Mouse (Mus musculus): ENCODE results near the gene Vps54. TPM values are rescaled to one million over a fixed set of nuclear protein-coding genes. Genes with fewer than 3 reads are reported as not detected.
"Not testable (repeated sequence)": the region's sequence is repeated elsewhere in the genome, so short reads cannot be mapped to it uniquely, and the experiment has no call there.

Gene Vps54
- polyA plus RNA-seq, 1 experiment from 2014 or later, result 22.2 TPM

DNA sequence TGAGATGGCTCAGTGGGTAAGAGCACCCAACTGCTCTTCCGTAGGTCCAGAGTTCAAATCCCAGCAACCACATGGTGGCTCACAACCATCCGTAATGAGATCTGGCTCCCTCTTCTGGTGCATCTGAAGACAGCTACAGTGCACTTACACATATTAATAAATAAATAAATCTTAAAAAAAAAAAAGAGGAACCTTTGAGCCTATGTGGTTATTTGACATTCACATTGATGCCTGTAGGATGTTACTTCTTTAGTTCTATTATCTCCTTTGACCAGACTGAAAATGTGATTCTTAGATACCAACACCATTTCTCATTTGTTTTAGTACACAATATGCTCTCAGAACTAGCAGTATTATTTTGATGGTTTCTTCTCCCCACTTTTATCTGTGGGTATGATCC is 49.1 kb downstream of the Vps54 start:
- H3K27ac ChIP-seq; H3K4me3 ChIP-seq (ENCODE audit: inconsistent target): not testable (repeated sequence)
- 100% methylated on average over 2 of the region's 2 CpGs for WGBS (ENCODE audit: missing documents)
- peaks cover 15% of the 10 kb centered on the region; the same call in 1 of the 2 replicates for H3K79me2 ChIP-seq (ENCODE audit: inconsistent target)
- peaks cover 22% of the 10 kb centered on the region for H3K36me3 ChIP-seq (ENCODE audit: inconsistent target)

DNA sequence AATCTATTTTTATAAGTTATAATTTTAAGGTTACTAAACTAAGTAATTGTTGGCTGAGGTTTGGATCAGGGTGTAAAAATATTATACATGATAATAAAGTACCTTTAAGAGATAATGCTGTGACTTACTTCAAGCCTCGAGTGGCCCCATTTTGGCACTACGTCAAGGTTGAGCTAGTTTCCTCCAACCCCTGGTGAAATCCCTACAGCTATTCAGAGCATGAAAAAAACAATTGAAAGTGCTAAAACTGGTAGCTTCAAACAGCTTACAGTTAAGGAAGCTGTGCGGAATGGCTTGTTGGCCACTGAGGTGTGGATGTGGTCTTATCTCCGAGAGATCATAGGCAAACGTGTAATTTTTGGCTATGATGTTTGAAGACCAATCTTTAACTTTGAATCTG is 56.4 kb downstream of the Vps54 start:
- Histone ChIP-seq H3K79me2 (ENCODE audit: inconsistent target) (no peaks in the 10 kb centered on the region), H3K36me3 (ENCODE audit: inconsistent target) (peaks cover 60% of the 10 kb centered on the region), H3K4me3 (ENCODE audit: inconsistent target) (no peak overlapping the region), H3K27ac (no peak overlapping the region)
- WGBS (ENCODE audit: missing documents), result 90% methylated on average over 5 of the region's 5 CpGs

DNA sequence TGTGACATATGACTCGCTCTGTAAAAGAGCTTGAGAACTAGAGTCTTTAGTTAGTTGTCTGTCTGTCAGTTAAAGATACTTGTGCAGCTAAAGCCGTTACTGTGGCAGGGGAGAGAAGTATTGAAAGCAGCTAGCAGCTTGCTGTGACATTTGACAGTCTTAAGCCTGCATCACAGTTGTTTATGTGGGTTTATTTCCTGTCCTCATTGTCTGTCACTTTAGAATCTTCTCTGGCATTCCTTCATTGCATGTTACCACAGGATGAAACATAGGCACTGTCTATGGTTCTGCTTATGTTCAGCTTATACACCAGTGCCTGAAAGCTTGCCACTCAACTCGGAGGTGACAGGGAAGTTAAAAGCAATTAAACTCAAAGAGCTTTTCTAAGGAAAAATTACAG is 64.5 kb downstream of the Vps54 start:
- no peak overlapping the region for H3K27ac ChIP-seq
- no peak overlapping the region for H3K4me3 ChIP-seq (ENCODE audit: inconsistent target)
- H3K79me2 ChIP-seq (ENCODE audit: inconsistent target), result no peaks in the 10 kb centered on the region
- WGBS (ENCODE audit: missing documents), result 91% methylated on average over 3 of the region's 3 CpGs
- peaks cover 54% of the 10 kb centered on the region for H3K36me3 ChIP-seq (ENCODE audit: inconsistent target)

DNA sequence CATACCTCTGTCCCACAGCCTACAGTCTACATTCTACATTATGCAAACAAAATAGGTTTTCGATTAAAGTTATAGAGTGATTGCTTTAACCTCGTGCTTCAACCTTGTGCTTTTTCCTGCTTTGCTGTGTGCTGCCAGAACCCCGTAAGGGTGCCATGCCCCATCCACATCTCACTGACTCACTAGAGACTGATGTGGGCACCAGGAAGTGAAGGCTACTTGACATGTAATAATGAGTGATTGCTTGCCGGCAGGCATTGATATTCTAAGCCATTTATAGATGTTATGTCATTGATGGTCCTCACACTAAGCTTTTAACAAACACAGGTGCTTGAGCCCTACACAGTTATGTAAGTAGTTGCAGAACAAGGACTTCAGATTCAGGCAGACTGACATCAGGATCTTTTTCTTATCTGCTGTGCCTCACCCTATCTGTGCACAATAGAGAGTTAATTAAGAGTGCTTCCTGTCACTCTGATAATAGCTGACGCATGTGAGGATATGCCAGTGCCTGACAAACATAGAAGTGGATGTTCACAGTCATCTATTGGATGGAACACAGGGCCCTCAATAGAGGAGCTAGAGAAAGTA is 68.1 kb downstream of the Vps54 start:
- WGBS (ENCODE audit: missing documents), result 98% methylated on average over 5 of the region's 5 CpGs
- Histone ChIP-seq H3K36me3 (ENCODE audit: inconsistent target) (peaks cover 44% of the 10 kb centered on the region), H3K79me2 (ENCODE audit: inconsistent target) (no peaks in the 10 kb centered on the region), H3K27ac (no peak overlapping the region), H3K4me3 (ENCODE audit: inconsistent target) (no peak overlapping the region)

DNA sequence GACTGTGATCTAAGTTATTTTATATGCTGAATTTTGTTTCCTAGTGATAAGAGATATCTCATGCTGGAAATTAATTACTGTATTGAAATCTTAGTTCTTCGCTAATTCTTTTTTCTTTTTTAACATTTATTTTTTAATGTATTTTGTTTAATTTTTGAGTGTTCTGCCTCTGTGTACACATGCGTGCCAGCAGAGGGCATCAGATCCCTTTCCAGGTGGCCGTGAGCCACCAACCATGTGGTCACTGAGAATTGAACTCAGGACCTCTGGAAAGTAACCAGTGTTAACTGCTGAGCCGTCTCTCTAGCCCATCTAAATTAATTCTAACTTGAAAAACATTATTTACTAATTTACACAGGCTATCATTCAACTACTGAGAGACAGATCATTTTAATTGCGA is 69.0 kb downstream of the Vps54 start:
- no peaks in the 10 kb centered on the region for H3K79me2 ChIP-seq (ENCODE audit: inconsistent target)
- WGBS (ENCODE audit: missing documents), result 88% methylated on average over 5 of the region's 5 CpGs
- no peak overlapping the region for H3K27ac ChIP-seq
- H3K36me3 ChIP-seq (ENCODE audit: inconsistent target), result peaks cover 54% of the 10 kb centered on the region
- H3K4me3 ChIP-seq (ENCODE audit: inconsistent target), result no peak overlapping the region

DNA sequence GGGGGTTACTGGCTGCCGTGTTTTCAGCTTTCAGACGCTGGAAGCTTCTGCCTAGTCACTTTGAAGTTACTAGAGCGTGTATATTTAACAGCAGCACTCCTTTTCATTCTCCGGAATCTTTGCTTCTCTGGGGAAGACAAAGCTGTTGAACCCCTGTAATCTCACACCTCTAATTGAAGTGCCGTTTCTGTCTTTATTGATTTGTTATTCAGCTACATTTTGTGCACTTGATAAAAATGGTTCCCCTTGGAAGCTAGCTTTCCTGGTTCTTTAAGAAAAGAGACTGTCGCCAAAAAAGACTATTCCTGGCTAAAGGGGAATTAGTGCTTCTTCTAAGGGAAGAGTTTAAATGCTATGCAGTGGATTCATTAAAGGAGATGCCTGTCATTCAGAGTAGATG is 70.4 kb downstream of the Vps54 start:
- 98% methylated on average over 6 of the region's 6 CpGs for WGBS (ENCODE audit: missing documents)
- peaks cover 68% of the 10 kb centered on the region for H3K36me3 ChIP-seq (ENCODE audit: inconsistent target)
- H3K27ac ChIP-seq, result no peak overlapping the region
- H3K79me2 ChIP-seq (ENCODE audit: inconsistent target), result no peaks in the 10 kb centered on the region
- H3K4me3 ChIP-seq (ENCODE audit: inconsistent target), result no peak overlapping the region

DNA sequence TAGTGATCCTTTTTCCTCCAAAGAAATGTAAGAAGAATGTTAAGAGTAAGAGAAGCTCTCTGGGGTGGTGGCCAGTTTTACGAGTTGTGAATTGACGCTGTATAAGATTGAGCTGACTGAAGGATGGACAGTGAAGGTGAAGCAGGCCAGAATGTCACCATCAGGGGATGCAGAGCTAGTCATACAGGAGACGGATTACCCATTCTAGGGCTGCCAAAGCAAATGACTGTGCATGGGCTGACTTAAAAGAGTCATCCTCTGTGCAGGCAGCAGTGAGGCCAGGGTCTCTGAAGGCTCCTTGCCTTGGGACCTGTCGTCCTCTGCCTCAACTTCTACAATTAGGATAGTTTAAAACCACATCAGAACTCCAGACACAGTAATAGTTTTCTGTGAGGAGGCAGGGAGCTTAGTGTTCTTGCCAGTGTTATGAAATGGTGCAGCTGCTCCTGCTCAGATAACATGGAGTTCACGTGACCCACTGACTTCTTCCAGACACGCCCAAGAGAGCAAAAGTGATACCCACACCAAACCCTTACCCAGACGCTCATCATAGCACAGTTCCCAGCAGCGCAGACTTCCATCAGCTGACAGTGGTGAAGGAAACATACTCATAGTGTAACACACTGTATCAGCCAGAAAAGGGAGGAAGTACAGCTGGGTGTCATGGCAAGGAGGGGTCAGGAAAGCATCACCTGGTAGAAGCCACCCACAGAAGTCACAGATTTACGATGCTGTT is 75.0 kb downstream of the Vps54 start:
- H3K36me3 ChIP-seq (ENCODE audit: inconsistent target), result peaks cover 80% of the 10 kb centered on the region
- WGBS (ENCODE audit: missing documents), result 83% methylated on average over 9 of the region's 9 CpGs
- no peak overlapping the region for H3K4me3 ChIP-seq (ENCODE audit: inconsistent target)
- no peak overlapping the region for H3K27ac ChIP-seq
- no peaks in the 10 kb centered on the region for H3K79me2 ChIP-seq (ENCODE audit: inconsistent target)

DNA sequence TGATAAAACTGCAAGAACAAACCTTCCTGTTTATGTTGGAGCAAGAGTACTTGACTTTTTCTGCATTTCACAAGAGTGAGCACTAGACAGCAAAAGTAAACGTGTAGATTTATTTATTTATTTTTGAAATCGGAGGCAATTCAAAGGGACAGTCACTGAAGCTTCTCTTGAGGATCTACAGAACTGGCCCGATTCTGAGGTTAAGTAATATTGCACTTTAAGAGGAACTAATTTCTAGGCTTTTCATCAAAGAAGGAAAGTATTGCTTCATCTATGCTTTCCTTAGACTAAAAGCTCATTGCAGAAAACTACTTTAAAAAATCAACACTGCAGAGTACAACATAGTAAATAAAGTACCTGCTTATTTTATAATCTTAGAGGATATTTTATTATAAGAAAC is 82.5 kb downstream of the Vps54 start:
- H3K27ac ChIP-seq, result no peak overlapping the region
- H3K79me2 ChIP-seq (ENCODE audit: inconsistent target), result no peaks in the 10 kb centered on the region
- no peak overlapping the region for H3K4me3 ChIP-seq (ENCODE audit: inconsistent target)
- H3K36me3 ChIP-seq (ENCODE audit: inconsistent target), result peaks cover 34% of the 10 kb centered on the region
- 15% methylated on average over 3 of the region's 3 CpGs for WGBS (ENCODE audit: missing documents)

DNA sequence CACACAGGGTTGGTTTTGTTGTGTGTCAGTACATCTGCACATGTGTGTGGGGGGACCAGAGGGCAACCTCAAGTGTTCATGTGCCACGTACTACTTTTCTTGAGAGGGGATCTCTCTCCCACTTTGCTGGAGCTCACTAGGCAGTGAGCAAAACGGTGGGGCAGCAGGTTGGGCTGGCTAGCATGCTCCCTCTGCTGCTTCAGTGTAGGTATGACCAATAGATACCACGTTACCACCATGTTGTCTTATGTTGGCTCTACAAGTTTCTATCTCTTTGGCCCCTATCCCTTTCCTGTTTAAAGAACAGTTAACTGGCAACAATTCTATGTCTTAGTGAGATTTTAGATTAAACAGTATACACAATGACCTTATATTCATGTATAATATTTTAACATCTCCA is 83.3 kb downstream of the Vps54 start:
- Histone ChIP-seq H3K4me3 (ENCODE audit: inconsistent target) (no peak overlapping the region), H3K27ac (no peak overlapping the region), H3K36me3 (ENCODE audit: inconsistent target) (peaks cover 28% of the 10 kb centered on the region), H3K79me2 (ENCODE audit: inconsistent target) (no peaks in the 10 kb centered on the region)
- 98% methylated on average over 3 of the region's 3 CpGs for WGBS (ENCODE audit: missing documents)

DNA sequence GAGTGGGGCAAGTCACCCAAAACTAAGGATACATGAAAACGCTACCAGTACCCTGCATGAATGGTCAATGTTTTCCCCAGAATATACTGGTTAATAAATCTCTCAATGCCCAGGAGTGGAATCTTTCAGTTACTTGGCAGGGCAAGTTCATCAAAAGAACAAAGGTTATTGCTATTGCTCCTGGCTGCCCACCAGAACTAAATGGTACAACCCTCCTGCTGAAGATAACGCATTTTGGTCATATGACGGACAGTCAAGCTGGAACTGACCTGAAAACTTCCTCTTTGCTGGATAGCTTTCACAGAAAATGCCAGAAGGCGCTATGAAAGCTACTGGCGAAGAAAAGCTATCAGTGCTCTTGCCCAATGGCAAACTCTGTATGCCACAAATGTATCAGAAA is 86.7 kb downstream of the Vps54 start:
- Histone ChIP-seq H3K79me2 (ENCODE audit: inconsistent target) (no peaks in the 10 kb centered on the region), H3K27ac (no peak overlapping the region), H3K36me3 (ENCODE audit: inconsistent target) (peaks cover 34% of the 10 kb centered on the region), H3K4me3 (ENCODE audit: inconsistent target) (no peak overlapping the region)
- 86% methylated on average over 5 of the region's 5 CpGs for WGBS (ENCODE audit: missing documents)

DNA sequence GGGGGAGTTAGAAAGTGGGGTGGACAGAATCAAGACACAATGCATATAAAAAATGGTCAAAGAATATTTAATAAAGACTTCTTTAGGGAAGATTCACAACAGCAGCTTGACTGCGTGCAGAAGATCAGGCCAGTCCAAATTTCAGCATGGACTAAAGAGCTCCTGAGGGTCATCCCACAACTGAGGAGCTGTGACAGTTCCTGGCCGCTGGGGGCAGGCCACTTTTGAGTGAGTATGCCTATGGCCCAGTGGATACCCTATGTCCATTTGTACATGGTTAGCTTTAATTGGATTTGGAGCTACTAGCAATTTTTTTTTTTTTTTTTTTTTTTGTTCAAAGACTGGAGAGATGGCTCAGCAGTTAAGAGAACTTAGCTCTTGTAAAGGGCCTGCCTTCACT is 87.7 kb downstream of the Vps54 start:
- Histone ChIP-seq H3K79me2 (ENCODE audit: inconsistent target) (no peaks in the 10 kb centered on the region), H3K4me3 (ENCODE audit: inconsistent target) (no peak overlapping the region), H3K36me3 (ENCODE audit: inconsistent target) (peaks cover 34% of the 10 kb centered on the region), H3K27ac (no peak overlapping the region)
- 92% methylated on average over 2 of the region's 2 CpGs for WGBS (ENCODE audit: missing documents)

DNA sequence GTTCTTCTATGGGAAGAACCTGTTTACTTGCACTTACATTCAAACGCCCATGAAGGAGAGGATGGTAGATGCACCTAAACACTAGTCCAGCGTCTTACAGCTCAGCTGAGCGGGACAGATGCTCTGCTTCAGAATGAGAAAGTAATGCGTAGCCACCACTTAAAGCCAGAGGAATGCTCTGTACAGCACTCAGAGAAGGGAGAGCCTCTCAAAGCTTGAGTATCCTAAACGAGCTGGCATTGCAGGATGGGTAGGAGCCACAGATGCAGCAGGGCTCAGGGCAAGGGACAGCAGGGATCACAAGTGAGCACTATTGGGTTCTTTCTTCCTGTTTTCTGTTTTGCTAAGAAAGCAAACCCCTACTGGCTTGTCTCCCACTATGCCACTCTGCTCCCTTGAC is 88.4 kb downstream of the Vps54 start:
- peaks cover 34% of the 10 kb centered on the region for H3K36me3 ChIP-seq (ENCODE audit: inconsistent target)
- H3K79me2 ChIP-seq (ENCODE audit: inconsistent target), result no peaks in the 10 kb centered on the region
- no peak overlapping the region for H3K4me3 ChIP-seq (ENCODE audit: inconsistent target)
- no peak overlapping the region for H3K27ac ChIP-seq
- WGBS (ENCODE audit: missing documents), result 100% methylated on average over 5 of the region's 5 CpGs

DNA sequence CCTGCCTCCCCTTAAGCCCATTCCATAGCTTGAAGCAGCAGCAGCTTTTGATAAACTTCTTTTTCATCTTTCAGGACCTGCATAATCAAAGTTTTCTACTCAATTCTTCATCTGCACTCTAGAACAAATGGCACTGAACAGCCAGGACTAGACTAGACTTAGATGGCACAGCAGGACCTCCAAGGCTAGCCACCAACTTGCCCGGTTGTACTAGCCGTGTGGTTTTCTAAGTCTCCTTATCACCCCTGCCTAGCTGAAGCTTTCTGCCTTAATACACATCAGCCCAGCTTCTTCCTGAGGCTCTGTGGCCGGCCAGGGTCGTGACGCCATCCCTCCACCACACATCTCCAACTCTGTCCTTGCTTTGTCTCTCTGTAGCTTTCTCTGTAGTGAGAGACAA is 89.1 kb downstream of the Vps54 start:
- H3K36me3 ChIP-seq (ENCODE audit: inconsistent target), result peaks cover 34% of the 10 kb centered on the region
- no peak overlapping the region for H3K27ac ChIP-seq
- no peak overlapping the region for H3K4me3 ChIP-seq (ENCODE audit: inconsistent target)
- 93% methylated on average over 5 of the region's 5 CpGs for WGBS (ENCODE audit: missing documents)
- no peaks in the 10 kb centered on the region for H3K79me2 ChIP-seq (ENCODE audit: inconsistent target)

DNA sequence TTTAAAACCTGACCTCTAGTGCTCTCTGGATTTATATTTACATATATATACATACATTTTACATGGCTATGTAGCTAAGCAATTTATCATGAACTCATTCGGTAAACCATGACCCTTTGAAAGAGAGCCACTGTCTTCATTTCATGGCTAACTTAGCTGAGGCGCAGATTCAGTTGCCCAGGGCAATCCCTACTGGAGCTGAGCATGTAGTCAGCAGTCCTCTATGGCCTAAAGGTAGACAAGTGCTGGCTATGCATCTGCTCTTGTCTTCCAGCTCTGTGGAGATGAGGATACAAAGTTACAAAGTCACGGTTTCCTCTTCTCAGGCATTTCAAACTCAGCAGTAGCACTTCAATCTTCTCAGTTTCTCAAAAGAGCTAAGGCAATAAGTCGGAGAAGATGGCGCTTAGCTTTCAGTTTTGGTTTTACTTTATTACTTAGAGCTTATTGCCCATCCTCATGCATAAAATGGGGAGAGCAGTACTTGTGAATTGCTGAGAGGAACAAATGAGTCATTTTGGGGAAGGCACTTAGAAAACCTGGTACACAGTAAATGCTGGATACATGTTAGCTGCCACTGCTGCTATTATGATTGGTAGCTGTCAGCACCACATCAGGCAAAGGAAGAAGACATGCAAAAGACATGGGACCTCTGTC is 93.7 kb downstream of the Vps54 start:
- no peaks in the 10 kb centered on the region for H3K79me2 ChIP-seq (ENCODE audit: inconsistent target)
- no peak overlapping the region for H3K27ac ChIP-seq
- WGBS (ENCODE audit: missing documents), result 88% methylated on average over 5 of the region's 5 CpGs
- H3K4me3 ChIP-seq (ENCODE audit: inconsistent target), result no peak overlapping the region
- H3K36me3 ChIP-seq (ENCODE audit: inconsistent target), result peaks cover 28% of the 10 kb centered on the region

DNA sequence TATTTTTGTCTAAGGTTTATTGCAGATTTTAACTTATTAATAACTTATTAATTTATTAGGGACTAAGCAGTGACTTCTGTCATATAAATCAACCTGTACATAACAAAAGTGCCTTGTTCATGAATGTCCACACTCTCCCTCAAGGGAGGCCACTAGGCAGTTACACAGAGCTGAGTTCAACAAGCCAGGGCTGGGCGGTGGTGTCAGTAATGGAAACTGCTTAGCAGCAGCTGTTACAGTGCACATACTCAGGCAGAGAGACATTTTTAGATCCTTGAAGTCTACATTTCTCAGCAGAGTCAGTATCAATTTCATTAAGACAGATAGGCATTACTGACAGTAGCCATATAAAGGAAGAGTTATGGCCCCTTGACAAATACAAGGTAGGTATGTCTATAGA is 98.8 kb downstream of the Vps54 start:
- WGBS (ENCODE audit: missing documents), result 100% methylated on average over 1 of the region's 1 CpGs
- no peak overlapping the region for H3K4me3 ChIP-seq (ENCODE audit: inconsistent target)
- no peak overlapping the region for H3K27ac ChIP-seq
- H3K36me3 ChIP-seq (ENCODE audit: inconsistent target), result peaks cover 3% of the 10 kb centered on the region; the same call in 1 of the 2 replicates
- H3K79me2 ChIP-seq (ENCODE audit: inconsistent target), result no peaks in the 10 kb centered on the region
